Mouse (Mus musculus) CH12.LX (cell line): ENCODE results near the gene Pde12.

Experiments used
- CTCF ChIP-seq, 2 experiments: IDR thresholded peaks in 1 of 2; conservative IDR thresholded peaks in 1 of 2; 2 replicates each; pipeline ENCODE4 v1.5.1; 2011 to 2012; ENCODE audit warnings: low read depth in 2 of 2, low read length in 2 of 2, improper control_type of control experiment in 1 of 2, inconsistent platforms in 1 of 2, mild to moderate bottlenecking in 1 of 2, moderate library complexity in 1 of 2
- EP300 ChIP-seq: IDR thresholded peaks from 2 replicates; pipeline ENCODE4 v1.6.1; 2011; ENCODE audit warnings: low read length, improper control_type of control experiment
- HCFC1 ChIP-seq: IDR thresholded peaks from 2 replicates; pipeline ENCODE4 v1.6.1; 2012; ENCODE audit warnings: low read depth, mild to moderate bottlenecking, inconsistent platforms, low read length, improper control_type of control experiment
- PAX5 ChIP-seq: IDR thresholded peaks from 2 replicates; pipeline ENCODE4 v1.6.1; 2012; ENCODE audit warnings: low read length, inconsistent platforms, mixed read lengths
- POLR2A ChIP-seq: IDR thresholded peaks from 2 replicates; pipeline ENCODE4 v1.6.1; 2011; ENCODE audit warnings: low read depth, mild to moderate bottlenecking, improper control_type of control experiment, low read length
- POLR2AphosphoS2 ChIP-seq: IDR thresholded peaks from 2 replicates; pipeline ENCODE4 v1.6.1; 2011; ENCODE audit warnings: low read depth, low read length, improper control_type of control experiment
- USF1 ChIP-seq: IDR thresholded peaks from 2 replicates; pipeline ENCODE4 v1.6.1; 2014; ENCODE audit warnings: low read depth, mild to moderate bottlenecking, inconsistent platforms, low read length, improper control_type of control experiment
- ZNF384 ChIP-seq: IDR thresholded peaks from 2 replicates; pipeline ENCODE4 v1.6.1; 2012; ENCODE audit warnings: low read depth, low read length, improper control_type of control experiment, inconsistent platforms

- peak in 1 of 2 experiments; percentile 82; a peak in 2 of 4 replicates for TF ChIP-seq CTCF (conservative IDR thresholded peaks at IDR 0.05 in 1 of 2, IDR thresholded peaks at IDR 0.05 in 1 of 2; ENCODE audit: low read depth in 2 of 2, low read length in 2 of 2)
- no peak for TF ChIP-seq POLR2A
- TF ChIP-seq USF1: no peak
- TF ChIP-seq ZNF384: no peak
- no peak for TF ChIP-seq POLR2AphosphoS2
- no peak for TF ChIP-seq EP300
- TF ChIP-seq PAX5: no peak
- no peak for TF ChIP-seq HCFC1
Measured at GRCm38 (mm10) chr14:26670964-26671363, 1.3 kb upstream of the Pde12 start.
